Mouse (Mus musculus): ENCODE results near the gene Tctn1. TPM values are rescaled to one million over a fixed set of nuclear protein-coding genes. Genes with fewer than 3 reads are reported as not detected.

The Tctn1 gene
- polyA plus RNA-seq, 1 experiment, result 22.1 TPM

DNA sequence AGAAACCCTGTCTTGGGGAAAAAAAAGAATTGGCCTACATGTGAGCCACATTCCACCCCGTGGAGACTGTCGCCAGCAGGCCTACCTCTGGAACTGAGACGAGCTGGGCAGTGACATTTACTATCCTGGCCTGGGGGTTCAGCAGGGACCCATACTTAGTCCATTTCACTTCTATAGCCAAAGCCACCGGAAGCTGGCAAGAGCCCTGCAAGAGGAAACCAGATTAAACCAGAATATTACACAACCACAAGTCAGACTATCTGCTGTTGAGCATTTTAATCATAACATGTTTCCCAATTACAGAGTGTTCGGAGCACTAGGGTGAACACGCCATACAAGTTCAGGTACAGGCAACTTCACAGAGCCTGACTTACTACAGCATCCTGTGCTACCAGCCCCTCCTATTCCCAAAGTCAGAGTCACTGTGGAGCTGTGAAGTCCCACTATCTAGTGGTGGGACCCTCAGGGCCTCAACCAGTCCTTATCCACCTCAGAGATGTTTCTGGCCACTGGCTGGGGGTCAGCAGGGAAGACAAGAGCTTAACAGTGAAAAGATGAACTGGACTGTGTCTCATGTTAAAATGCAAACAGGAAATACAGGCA is 21.6 kb downstream of the Tctn1 start:
- TF ChIP-seq CTCF (IDR thresholded peaks at IDR 0.05; ENCODE audit: extremely low read depth, insufficient read depth, insufficient read length, insufficient replicate concordance), result no peak
- Histone ChIP-seq H3K27me3 (ENCODE audit: control insufficient read depth, insufficient read depth, low read length) (no peaks in the 10 kb centered on the region), H3K36me3 (ENCODE audit: control insufficient read depth, insufficient read depth, low read length) (peaks cover 38% of the 10 kb centered on the region), H3K27ac (ENCODE audit: insufficient read depth, low read length) (peak overlapping the region; percentile 84), H3K4me3 (ENCODE audit: extremely low read depth, insufficient read depth, insufficient read length) (no peak overlapping the region), H3K4me1 (ENCODE audit: control insufficient read depth, insufficient read depth, insufficient read length) (peaks cover 8% of the 10 kb centered on the region; the same call in 1 of the 2 replicates)
- WGBS, result 62% methylated on average over 6 of the region's 6 CpGs
- no peak for DNase-seq (ENCODE audit: low read depth in 1 of 2, low spot score in 2 of 2)

DNA sequence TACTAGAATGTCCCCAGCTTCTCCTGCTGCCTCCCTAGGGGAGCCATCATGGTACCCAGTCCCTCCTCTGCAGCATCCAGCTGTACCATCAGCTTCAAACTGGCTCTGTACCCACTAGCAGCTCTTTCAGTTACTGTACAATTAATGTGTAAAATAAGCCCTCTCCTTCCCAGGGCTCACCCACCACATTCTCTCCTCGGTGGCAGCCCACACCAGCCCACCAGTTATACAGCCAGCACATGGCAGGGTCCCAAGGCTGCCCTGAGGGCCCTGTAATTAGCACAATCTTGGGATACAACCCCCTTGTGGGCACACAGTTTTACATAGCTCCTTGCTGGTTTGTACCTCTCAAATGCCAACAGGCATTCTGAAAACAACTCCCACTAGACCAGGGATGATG is 23.3 kb downstream of the Tctn1 start:
- H3K36me3 ChIP-seq (ENCODE audit: control insufficient read depth, insufficient read depth, low read length), result peaks cover 49% of the 10 kb centered on the region
- DNase-seq (ENCODE audit: low read depth in 1 of 2, low spot score in 2 of 2), result no peak
- TF ChIP-seq CTCF (IDR thresholded peaks at IDR 0.05; ENCODE audit: extremely low read depth, insufficient read depth, insufficient read length, insufficient replicate concordance) (no peak), POLR2A (IDR thresholded peaks at IDR 0.05; ENCODE audit: low read depth, low read length) (no peak)
- no peaks in the 10 kb centered on the region for H3K27me3 ChIP-seq (ENCODE audit: control insufficient read depth, insufficient read depth, low read length)
- H3K27ac ChIP-seq (ENCODE audit: insufficient read depth, low read length), result peak overlapping the region; percentile 51
- 78% methylated on average over 1 of the region's 1 CpGs for WGBS
- H3K4me1 ChIP-seq (ENCODE audit: control insufficient read depth, insufficient read depth, insufficient read length), result peaks cover 11% of the 10 kb centered on the region; the same call in 1 of the 2 replicates
- H3K4me3 ChIP-seq (ENCODE audit: extremely low read depth, insufficient read depth, insufficient read length), result no peak overlapping the region

DNA sequence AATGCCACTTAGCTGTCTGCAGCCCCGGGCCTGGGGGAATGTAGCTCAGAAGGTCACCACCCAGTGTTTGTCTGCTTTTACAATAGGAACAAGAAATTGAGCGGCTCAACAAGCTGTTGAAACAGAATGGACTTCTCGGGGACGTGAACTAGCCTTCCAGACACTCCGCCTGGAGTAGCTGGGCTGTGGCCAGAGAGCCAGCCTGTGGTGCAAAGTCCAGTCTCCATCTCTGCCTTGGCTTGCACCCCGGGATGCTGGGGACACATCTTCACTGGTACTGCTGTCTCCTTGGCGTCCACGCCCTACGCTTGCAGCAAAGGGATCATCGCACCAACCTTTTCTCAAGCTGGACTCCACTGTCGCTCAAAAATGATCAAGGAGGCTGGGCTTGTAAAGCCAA is 23.7 kb downstream of the Tctn1 start:
- TF ChIP-seq POLR2A (IDR thresholded peaks at IDR 0.05; ENCODE audit: low read depth, low read length), result no peak
- TF ChIP-seq CTCF (IDR thresholded peaks at IDR 0.05; ENCODE audit: extremely low read depth, insufficient read depth, insufficient read length, insufficient replicate concordance), result no peak
- no peaks in the 10 kb centered on the region for H3K27me3 ChIP-seq (ENCODE audit: control insufficient read depth, insufficient read depth, low read length)
- peaks cover 15% of the 10 kb centered on the region; the same call in 1 of the 2 replicates for H3K4me1 ChIP-seq (ENCODE audit: control insufficient read depth, insufficient read depth, insufficient read length)
- no peak for DNase-seq (ENCODE audit: low read depth in 1 of 2, low spot score in 2 of 2)
- no peak overlapping the region for H3K27ac ChIP-seq (ENCODE audit: insufficient read depth, low read length)
- peaks cover 51% of the 10 kb centered on the region for H3K36me3 ChIP-seq (ENCODE audit: control insufficient read depth, insufficient read depth, low read length)
- 94% methylated on average over 11 of the region's 11 CpGs for WGBS
- H3K4me3 ChIP-seq (ENCODE audit: extremely low read depth, insufficient read depth, insufficient read length), result no peak overlapping the region

- no peak overlapping the region for H3K4me3 ChIP-seq (ENCODE audit: extremely low read depth, insufficient read depth, insufficient read length)
- peak overlapping the region; percentile 25 for H3K27ac ChIP-seq (ENCODE audit: insufficient read depth, low read length)
- no peaks in the 10 kb centered on the region for H3K27me3 ChIP-seq (ENCODE audit: control insufficient read depth, insufficient read depth, low read length)
- TF ChIP-seq CTCF (IDR thresholded peaks at IDR 0.05; ENCODE audit: extremely low read depth, insufficient read depth, insufficient read length, insufficient replicate concordance), result no peak
- no peak for TF ChIP-seq POLR2A (IDR thresholded peaks at IDR 0.05; ENCODE audit: low read depth, low read length)
- no peak for DNase-seq (ENCODE audit: low read depth in 1 of 2, low spot score in 2 of 2)
- peaks cover 24% of the 10 kb centered on the region; the same call in 1 of the 2 replicates for H3K4me1 ChIP-seq (ENCODE audit: control insufficient read depth, insufficient read depth, insufficient read length)
- H3K36me3 ChIP-seq (ENCODE audit: control insufficient read depth, insufficient read depth, low read length), result peaks cover 58% of the 10 kb centered on the region
- WGBS, result 88% methylated on average over 7 of the region's 7 CpGs
Observed at GRCm38 (mm10) chr5:122239618-122240017, 24.6 kb downstream of the Tctn1 start.

DNA sequence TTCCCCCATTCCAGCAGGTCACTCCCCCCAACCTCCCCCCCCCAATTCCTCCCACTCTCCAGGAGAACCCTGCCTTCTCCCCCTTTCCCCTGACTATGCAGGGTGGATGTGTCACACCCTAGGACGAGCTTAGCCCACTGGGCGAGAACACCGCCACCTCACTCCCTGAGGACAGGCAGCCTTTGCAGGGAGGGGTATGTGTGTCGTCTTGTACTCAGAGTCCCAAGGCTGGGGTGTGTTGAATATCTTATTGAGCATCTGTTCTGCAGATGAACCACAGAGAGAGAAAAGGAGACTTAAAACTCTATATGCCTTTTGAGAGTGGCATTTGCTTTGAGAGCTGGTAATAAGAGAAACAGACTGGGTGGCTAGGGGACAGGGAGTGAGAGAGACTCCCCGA is 27.1 kb downstream of the Tctn1 start:
- Histone ChIP-seq H3K4me3 (ENCODE audit: extremely low read depth, insufficient read depth, insufficient read length) (no peak overlapping the region), H3K27ac (ENCODE audit: insufficient read depth, low read length) (no peak overlapping the region), H3K36me3 (ENCODE audit: control insufficient read depth, insufficient read depth, low read length) (peaks cover 66% of the 10 kb centered on the region), H3K27me3 (ENCODE audit: control insufficient read depth, insufficient read depth, low read length) (no peaks in the 10 kb centered on the region), H3K4me1 (ENCODE audit: control insufficient read depth, insufficient read depth, insufficient read length) (peaks cover 35% of the 10 kb centered on the region; the same call in 1 of the 2 replicates)
- TF ChIP-seq CTCF (IDR thresholded peaks at IDR 0.05; ENCODE audit: extremely low read depth, insufficient read depth, insufficient read length, insufficient replicate concordance) (no peak), POLR2A (IDR thresholded peaks at IDR 0.05; ENCODE audit: low read depth, low read length) (no peak)
- no peak for DNase-seq (ENCODE audit: low read depth in 1 of 2, low spot score in 2 of 2)
- WGBS, result 81% methylated on average over 5 of the region's 5 CpGs

- TF ChIP-seq POLR2A (IDR thresholded peaks at IDR 0.05; ENCODE audit: low read depth, low read length) (no peak), CTCF (IDR thresholded peaks at IDR 0.05; ENCODE audit: extremely low read depth, insufficient read depth, insufficient read length, insufficient replicate concordance) (no peak)
- H3K27ac ChIP-seq (ENCODE audit: insufficient read depth, low read length), result peak overlapping the region; percentile 99
- H3K36me3 ChIP-seq (ENCODE audit: control insufficient read depth, insufficient read depth, low read length), result peaks cover 53% of the 10 kb centered on the region
- 8% methylated on average over 9 of the region's 9 CpGs for WGBS
- H3K4me1 ChIP-seq (ENCODE audit: control insufficient read depth, insufficient read depth, insufficient read length), result peaks cover 39% of the 10 kb centered on the region; the same call in 1 of the 2 replicates
- peak overlapping the region; percentile 40 for H3K4me3 ChIP-seq (ENCODE audit: extremely low read depth, insufficient read depth, insufficient read length)
- no peak for DNase-seq (ENCODE audit: low read depth in 1 of 2, low spot score in 2 of 2)
- H3K27me3 ChIP-seq (ENCODE audit: control insufficient read depth, insufficient read depth, low read length), result no peaks in the 10 kb centered on the region
Observed at GRCm38 (mm10) chr5:122235196-122235836, 28.9 kb downstream of the Tctn1 start.
